Mouse (Mus musculus): ENCODE data around the gene Ppat.

DNA sequence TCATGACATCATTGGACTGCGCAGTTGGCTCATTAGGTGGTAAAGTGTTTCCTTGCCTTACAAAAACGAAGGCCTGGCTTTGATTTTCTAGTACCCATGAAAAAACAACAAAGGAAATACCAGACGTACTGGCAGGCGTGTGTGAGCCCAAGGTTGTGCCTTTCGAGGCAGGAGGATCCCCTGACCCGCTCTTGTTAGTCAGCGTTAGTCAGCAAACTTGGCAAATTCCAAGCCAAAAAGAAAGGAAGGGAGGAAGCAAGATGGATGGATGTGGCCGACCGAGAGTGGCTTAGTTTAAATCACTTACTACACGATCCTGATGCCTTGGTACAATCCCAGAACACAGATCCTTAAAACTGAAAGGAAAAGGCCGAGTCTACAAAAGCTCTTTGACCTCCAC is 11.2 kb upstream of the Ppat start:
- TF ChIP-seq CTCF (IDR thresholded peaks at IDR 0.05) (no peak), POLR2A (IDR thresholded peaks at IDR 0.05; ENCODE audit: insufficient read depth, low read depth, low read length) (no peak)
